In the genomic region with DNA sequence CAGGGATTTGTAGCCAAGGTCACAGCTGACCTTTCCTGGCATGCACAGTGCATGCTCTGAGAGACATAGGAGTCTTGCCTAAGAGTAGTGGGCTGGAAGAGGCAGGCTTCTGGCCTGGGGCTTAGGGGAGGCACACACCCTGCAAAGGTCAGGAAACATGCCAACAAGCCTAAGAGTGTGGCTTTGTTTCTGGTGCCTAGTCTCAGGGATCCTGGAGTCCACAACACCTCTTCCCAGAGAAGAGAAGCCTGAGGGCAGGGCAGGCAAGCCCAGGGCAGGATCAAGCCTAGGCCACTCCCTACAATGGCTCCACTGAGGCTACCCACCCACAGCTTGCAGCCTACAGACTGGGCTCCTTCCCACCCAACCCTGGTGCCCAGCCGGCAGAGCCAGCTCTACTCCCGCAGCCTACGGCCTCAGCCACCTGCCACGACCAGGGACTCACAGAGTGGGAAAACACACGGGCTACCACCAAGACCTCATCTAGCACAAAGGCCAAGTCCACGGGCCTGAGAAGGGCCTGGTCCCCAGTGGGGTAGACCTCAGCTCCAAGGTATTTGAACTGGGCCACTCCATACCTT, we compare ENCODE assay signal across 9 mouse cellular contexts. TPM values are rescaled to one million over a fixed set of nuclear protein-coding genes. Genes with fewer than 3 reads are reported as not detected.
DNase-seq lines count a peak whose midpoint lies in the region; TF ChIP-seq lines count a peak whose summit lies in the region.
"Had no signal": no experiment of that assay in that cellular context is flagged by ENCODE, and none has a peak within 500 bp of the region (broad histone marks: within the 10 kb centered on the region; RNA-seq: fewer than 3 reads in every experiment).

No protein-coding gene starts in this region.

- H3K9me3 ChIP-seq in forebrain, embryonic 10.5 days = no peaks in the 10 kb centered on the region
- H3K9me3 ChIP-seq in midbrain, embryonic 10.5 days (replicated peaks) = no peaks in the 10 kb centered on the region

- peaks cover 14% of the 10 kb centered on the region for H3K4me1 ChIP-seq in heart, adult 2 months (ENCODE audit: control insufficient read depth, insufficient read depth, low read length)
- peaks cover 30% of the 10 kb centered on the region for H3K4me1 ChIP-seq in forebrain, embryonic 10.5 days
- H3K4me1 ChIP-seq in midbrain, embryonic 10.5 days = peaks cover 27% of the 10 kb centered on the region

- peaks cover 2% of the 10 kb centered on the region for H3K79me2 ChIP-seq in heart, adult 2 months (replicated peaks; ENCODE audit: control insufficient read depth, insufficient read depth, low read length)

- TF ChIP-seq CTCF in heart, adult 2 months (IDR thresholded peaks at IDR 0.05) = no peak

- no peak for TF ChIP-seq EP300 in heart, adult 2 months (IDR thresholded peaks at IDR 0.05; ENCODE audit: insufficient read depth, low read depth, low read length)

- peaks cover 5% of the 10 kb centered on the region; the same call in 1 of the 2 replicates for H3K36me3 ChIP-seq in heart, adult 2 months (ENCODE audit: control insufficient read depth, insufficient read depth, low read length)
- peaks cover 42% of the 10 kb centered on the region for H3K36me3 ChIP-seq in forebrain, embryonic 10.5 days (replicated peaks)
- peaks cover 41% of the 10 kb centered on the region for H3K36me3 ChIP-seq in midbrain, embryonic 10.5 days

- DNase-seq in heart, adult 2 months = peak; percentile 60 to 62
- no peak for DNase-seq in heart, postnatal 4 days
- DNase-seq in R1 (ENCODE audit: low read depth, low spot score) (peak; percentile 31), MN1 (ENCODE audit: low spot score) (no peak)
- DNase-seq in forebrain, embryonic 10.5 days (ENCODE audit: extremely low spot score, low spot score) = no peak
- peak; percentile 33 for DNase-seq in kidney, adult 9 months
- no peak for DNase-seq in midbrain, embryonic 10.5 days (ENCODE audit: low spot score)
- DNase-seq in layer of hippocampus, adult 9-11 months = no peak

- H3K4me3 ChIP-seq in heart, adult 2 months = peak overlapping the region; percentile 95
- peak overlapping the region; percentile 82 for H3K4me3 ChIP-seq in forebrain, embryonic 10.5 days
- H3K4me3 ChIP-seq in midbrain, embryonic 10.5 days = peak overlapping the region; percentile 72

- TF ChIP-seq POLR2A in heart, adult 2 months (IDR thresholded peaks at IDR 0.05; ENCODE audit: insufficient read depth, low read depth, low read length) = no peak

- intact Hi-C loops in heart, adult 2 months (cut with DNase I) = loop anchor here (5.0 kb wide), 2 partner anchors 36 to 54 kb away; no protein-coding TSS in a partner anchor

- WGBS in heart, adult 2 months = 16% methylated on average over 6 of the region's 6 CpGs
- WGBS in forebrain, embryonic 10.5 days = 71% methylated on average over 6 of the region's 6 CpGs
- WGBS in midbrain, embryonic 10.5 days = 67% methylated on average over 6 of the region's 6 CpGs

- H3K27me3 ChIP-seq in heart, adult 2 months (ENCODE audit: control insufficient read depth, insufficient read depth, low read length) = no peaks in the 10 kb centered on the region
- H3K27me3 ChIP-seq in forebrain, embryonic 10.5 days (ENCODE audit: poor library complexity, severe bottlenecking) = no peaks in the 10 kb centered on the region
- H3K27me3 ChIP-seq in midbrain, embryonic 10.5 days (ENCODE audit: low read depth, poor library complexity, severe bottlenecking) = no peaks in the 10 kb centered on the region

- peak overlapping the region; percentile 97 for H3K27ac ChIP-seq in heart, adult 2 months
- H3K27ac ChIP-seq in forebrain, embryonic 10.5 days = peak overlapping the region; percentile 88
- H3K27ac ChIP-seq in midbrain, embryonic 10.5 days (replicated peaks) = peak overlapping the region; percentile 87

- peak overlapping the region; percentile 91 for H3K9ac ChIP-seq in heart, adult 2 months (ENCODE audit: low read depth, low read length)

RNA-seq across cellular contexts. Expression of a gene that starts 1.1 kb away (rescaled TPM):
- total RNA-seq in heart, adult 2 months (2021) = 100 to 1,000 TPM; 883 to 991 TPM
- 1,120 and 1,462 TPM in 2 replicates for polyA plus RNA-seq in heart, adult 2 months (2012; rRNA removed)
- 100 to 1,000 TPM; 344 to 370 TPM for total RNA-seq in heart, postnatal 4 days (2021)
- 135 and 142 TPM in 2 replicates for polyA plus RNA-seq in forebrain, embryonic 10.5 days (2016; fragmentation: Nextera tagmentation; extraction: Ambion mirVana)
- 145 and 171 TPM in 2 replicates for polyA plus RNA-seq in midbrain, embryonic 10.5 days (2016; fragmentation: Nextera tagmentation; extraction: Ambion mirVana)

RNA-seq across cellular contexts. Expression of a gene that starts 4.2 kb away (rescaled TPM):
- 1 to 10 TPM; 3.5 to 4.9 TPM for total RNA-seq in heart, adult 2 months (2021)
- 0.23 TPM in 1 of 2 replicates, not detected in the other for polyA plus RNA-seq in heart, adult 2 months (2012; rRNA removed)
- total RNA-seq in heart, postnatal 4 days (2021) = 1 to 10 TPM in 1 of 2 experiments, under 1 TPM in 1; 0.43 to 1.7 TPM
- not detected in 2 replicates for polyA plus RNA-seq in forebrain, embryonic 10.5 days (2016; fragmentation: Nextera tagmentation; extraction: Ambion mirVana)
- 0.75 TPM in 1 of 2 replicates, not detected in the other for polyA plus RNA-seq in midbrain, embryonic 10.5 days (2016; fragmentation: Nextera tagmentation; extraction: Ambion mirVana)

RNA-seq across cellular contexts. Expression of a gene that starts 13.2 kb away (rescaled TPM):
- total RNA-seq in heart, adult 2 months (2021) = 1 to 10 TPM; 2.2 to 3.6 TPM
- 4.9 and 6.4 TPM in 2 replicates for polyA plus RNA-seq in heart, adult 2 months (2012; rRNA removed)
- total RNA-seq in heart, postnatal 4 days (2021) = 1 to 10 TPM; 2.0 TPM
- polyA plus RNA-seq in forebrain, embryonic 10.5 days (2016; fragmentation: Nextera tagmentation; extraction: Ambion mirVana) = 0.51 and 1.00 TPM in 2 replicates
- polyA plus RNA-seq in midbrain, embryonic 10.5 days (2016; fragmentation: Nextera tagmentation; extraction: Ambion mirVana) = 0.41 and 0.50 TPM in 2 replicates

RNA-seq across cellular contexts. Expression of a gene that starts 47.9 kb away (rescaled TPM):
- total RNA-seq in heart, adult 2 months (2021) = not detected
- polyA plus RNA-seq in heart, adult 2 months (2012; rRNA removed) = not detected in 2 replicates
- total RNA-seq in heart, postnatal 4 days (2021) = not detected
- 0.18 TPM in 1 of 2 replicates, not detected in the other for polyA plus RNA-seq in forebrain, embryonic 10.5 days (2016; fragmentation: Nextera tagmentation; extraction: Ambion mirVana)
- polyA plus RNA-seq in midbrain, embryonic 10.5 days (2016; fragmentation: Nextera tagmentation; extraction: Ambion mirVana) = 0.34 TPM in 1 of 2 replicates, not detected in the other
- total RNA-seq: left cerebral cortex, postnatal 10 days had no signal

RNA-seq across cellular contexts. Expression of a gene that starts 54.9 kb away (rescaled TPM):
- total RNA-seq in heart, adult 2 months (2021) = 1 to 10 TPM; 2.7 to 3.0 TPM
- polyA plus RNA-seq in heart, adult 2 months (2012; rRNA removed) = 5.9 and 7.5 TPM in 2 replicates
- 10 to 100 TPM in 1 of 2 experiments, 1 to 10 TPM in 1; 6.6 to 16.4 TPM for total RNA-seq in heart, postnatal 4 days (2021)
- 0.46 and 1.4 TPM in 2 replicates for polyA plus RNA-seq in forebrain, embryonic 10.5 days (2016; fragmentation: Nextera tagmentation; extraction: Ambion mirVana)
- polyA plus RNA-seq in midbrain, embryonic 10.5 days (2016; fragmentation: Nextera tagmentation; extraction: Ambion mirVana) = 0.52 and 1.5 TPM in 2 replicates

Comparison
In these comparisons a context has a peak if more than half of its experiments do, and no peak if none do; other contexts are left out.
1. DNase-seq: peak in heart, adult 2 months (2 of 2), R1 (single experiment) and kidney, adult 9 months (single experiment); none in heart, postnatal 4 days (single experiment), forebrain, embryonic 10.5 days (single experiment), midbrain, embryonic 10.5 days (single experiment), MN1 (single experiment) and layer of hippocampus, adult 9-11 months (single experiment).
2. Peak in every context shown above with its lines, with median percentiles within 50 percentile points of each other: H3K27ac ChIP-seq and H3K4me3 ChIP-seq.